Mouse (Mus musculus) spleen, postnatal 10 days (tissue): ENCODE data around the gene Zfp949.

Experiments
- DNase-seq, 2 experiments: peaks; one replicate each; pipeline ENCODE4 v3.0.0; 2021 to 2022; ENCODE audit warnings: low spot score in 2 of 2

Gene Zfp949

DNA sequence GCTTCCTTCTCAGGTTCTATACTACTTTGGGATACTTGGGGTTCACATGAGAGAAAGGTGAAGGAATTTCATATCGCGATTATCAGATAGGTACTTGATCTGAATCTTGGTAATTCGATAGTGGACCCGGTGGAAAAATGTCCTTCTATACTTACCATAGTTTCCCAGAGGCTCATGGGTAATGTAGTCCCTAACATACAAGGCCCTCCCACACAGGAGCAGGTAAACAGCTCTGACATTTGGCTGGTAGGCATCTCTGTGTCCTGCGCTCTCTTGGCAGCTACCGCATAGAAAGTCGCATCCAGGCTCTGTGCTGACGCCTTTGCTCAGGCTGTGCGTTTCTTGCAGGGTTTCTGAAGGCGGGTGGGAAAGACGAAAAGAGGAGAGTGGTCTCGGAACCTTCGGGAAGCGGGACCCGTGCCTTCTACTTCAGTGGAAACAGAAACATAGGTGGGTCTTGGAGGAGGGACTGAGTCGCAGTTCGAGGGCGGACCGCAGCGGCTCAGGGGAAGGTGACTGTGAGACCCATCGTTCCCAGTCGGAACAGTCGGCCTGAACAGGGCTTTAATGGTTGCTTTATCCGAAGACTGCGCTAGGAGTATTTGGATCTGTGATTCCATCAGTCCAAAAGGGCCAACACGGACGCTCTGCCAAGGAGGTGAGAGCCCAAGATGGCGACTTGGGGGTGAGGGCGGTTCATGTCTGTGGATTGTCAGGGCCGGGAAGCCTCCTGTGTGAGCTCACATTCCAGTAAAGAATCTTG lies at the start of gene Zfp949:
Zfp949 (plus strand) TSS at position 170 of the 763 bp plus-strand sequence.
- peak; percentile 72 to 81 for DNase-seq

DNA sequence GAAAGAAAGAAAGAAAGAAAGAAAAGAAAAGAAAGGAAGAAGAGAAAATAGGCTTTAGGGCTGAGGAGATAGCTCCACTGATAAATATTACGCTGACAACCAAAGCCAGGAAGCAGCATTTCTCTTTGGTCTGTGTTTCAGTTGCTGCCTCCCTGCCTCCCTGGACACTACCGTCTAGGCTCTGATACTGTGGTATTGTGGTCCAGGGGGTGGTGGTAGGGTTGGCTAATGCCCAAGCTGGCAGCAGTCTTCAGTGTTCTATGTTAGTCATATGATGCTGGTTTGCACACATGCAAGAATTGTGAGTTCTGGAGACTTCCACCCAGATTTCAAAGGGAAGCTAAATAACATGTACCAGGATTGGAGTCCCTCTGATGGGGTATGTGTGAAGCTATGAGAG lies 47.7 kb upstream of the Zfp949 start:
- DNase-seq: no peak

DNA sequence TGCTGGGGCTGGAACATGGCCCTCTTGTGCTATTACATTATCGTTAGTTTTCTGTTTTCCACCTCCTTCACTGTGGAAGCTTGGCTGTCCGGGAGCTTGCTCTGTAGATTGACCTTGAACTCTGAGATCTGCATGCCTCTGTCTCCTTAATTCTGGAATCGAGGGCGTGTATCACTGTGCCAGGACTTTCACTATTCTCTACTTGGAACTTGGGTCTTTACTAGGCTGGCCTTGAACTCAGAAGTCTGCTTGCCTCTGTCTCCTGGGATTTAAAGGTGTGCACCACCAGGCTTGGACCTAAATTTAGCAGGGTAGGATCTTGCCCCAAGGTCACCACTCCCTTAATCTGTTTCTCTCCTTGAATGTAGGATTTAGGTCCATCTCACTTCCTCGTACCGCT lies 46.0 kb upstream of the Zfp949 start:
- DNase-seq: no peak

DNA sequence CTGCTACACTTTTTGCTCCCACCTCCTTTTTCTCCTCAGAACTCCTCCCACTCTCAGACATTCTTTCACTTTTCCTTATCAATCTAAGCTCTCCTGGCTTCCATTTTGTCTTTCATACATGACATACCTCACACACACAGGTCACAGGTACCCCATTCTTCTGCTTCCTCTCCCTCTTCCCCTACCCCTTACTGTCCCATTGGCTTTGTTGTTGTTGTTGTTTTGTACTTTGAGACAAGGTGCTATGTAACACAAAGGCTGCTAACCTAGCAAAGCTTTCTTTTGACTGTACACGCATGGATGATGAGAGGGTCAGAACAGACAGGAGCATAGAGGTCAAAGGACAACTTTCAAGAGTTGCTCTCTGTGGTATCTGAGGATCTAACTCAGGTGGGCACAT lies 32.3 kb upstream of the Zfp949 start:
- DNase-seq: no peak

DNA sequence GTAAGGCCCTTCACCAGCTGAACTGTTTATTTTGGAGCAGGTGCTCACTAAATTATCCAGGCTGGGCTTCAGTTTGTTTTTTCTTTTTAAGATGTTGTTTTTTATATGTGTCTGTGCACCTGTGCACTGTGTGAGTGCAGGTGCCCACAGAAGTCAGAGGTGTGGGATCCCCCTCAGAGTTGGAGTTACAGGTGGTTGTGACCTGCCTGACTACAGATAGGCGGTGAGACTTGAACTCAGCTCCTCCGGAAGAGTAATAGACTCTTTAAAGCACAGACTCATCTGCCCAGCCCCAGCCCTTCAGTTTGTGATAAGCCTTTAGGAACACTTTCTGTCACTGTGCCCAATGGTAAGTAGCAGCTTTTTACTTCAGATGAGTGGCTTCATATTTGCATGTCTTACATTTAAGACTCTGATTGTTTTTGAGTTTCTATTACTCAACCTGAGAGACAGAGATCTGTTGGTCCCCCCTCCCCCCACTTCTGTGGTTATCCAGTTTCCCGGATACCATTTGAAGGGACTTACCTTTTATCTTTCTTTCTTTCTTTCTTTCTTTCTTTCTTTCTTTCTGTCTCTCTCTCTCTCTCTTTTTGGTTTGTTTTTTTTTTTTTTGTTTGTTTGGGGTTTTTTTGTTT lies 31.3 kb upstream of the Zfp949 start:
- DNase-seq: no peak

DNA sequence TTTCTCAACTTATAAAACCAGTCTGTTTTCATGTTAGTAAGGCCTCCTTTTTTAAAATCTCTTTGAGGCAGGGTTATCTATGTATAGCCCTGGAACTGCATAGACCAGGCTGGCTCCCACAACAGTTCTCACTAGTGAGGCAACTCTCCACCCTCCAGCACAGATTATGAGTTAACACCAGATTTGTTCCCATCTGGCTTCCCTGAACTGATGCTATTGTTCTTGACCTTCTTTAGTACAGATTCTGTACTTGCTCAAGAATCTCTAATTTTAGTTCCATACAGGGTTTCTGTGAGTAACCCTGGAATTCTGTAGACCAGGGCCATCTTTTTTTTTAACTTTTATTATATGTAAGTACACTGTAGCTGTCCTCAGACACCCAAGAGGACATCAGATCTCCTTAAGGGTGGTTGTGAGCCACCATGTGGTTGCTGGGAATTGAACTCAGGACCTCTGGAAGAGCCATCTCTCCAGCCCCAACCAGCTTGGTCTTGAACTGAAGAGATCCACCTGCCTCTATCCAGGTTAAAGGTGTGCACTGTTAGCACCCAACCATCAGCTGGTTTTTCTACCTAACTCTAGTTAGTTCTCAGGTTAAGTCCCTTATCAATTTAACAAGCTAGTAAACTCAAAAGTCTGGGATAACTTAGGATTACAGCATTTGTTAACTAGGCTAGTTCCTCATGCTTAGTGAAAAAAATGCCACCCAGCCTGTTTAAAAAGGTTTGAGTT lies 28.3 kb upstream of the Zfp949 start:
- no peak for DNase-seq

DNA sequence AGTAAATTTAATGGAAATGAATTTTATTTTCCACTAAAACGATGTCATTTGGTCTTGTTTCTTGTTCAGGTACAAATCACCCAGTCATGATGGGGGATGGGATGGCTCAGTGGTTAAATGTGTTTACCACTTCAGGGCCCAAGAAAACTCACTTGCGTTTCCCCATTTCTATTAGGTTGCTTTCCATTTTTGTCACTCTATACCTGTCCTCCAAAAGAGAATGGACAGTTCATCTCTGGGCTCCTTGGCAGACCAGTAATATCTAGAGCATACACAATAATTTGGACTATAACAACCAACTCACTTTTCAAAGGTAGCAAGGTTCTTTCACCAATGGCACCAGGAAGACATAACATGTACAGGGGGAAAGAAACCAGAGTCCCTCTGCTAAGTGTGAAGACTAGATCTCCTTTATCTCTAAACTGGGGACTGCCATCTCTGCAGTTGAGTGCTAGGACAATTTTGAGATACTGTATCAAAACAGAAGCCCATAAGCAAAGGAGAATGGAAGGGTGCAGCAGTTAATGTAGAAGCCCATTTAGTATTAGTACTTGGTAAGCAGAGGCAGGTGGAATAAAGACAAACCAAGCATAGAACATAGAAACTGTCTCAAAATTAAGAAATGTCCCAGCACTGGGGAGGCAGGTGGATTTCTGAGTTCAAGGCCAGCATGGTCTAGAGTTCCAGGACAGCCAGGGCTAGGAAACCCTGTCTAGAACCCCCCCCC lies 27.5 kb upstream of the Zfp949 start:
- no peak for DNase-seq

DNA sequence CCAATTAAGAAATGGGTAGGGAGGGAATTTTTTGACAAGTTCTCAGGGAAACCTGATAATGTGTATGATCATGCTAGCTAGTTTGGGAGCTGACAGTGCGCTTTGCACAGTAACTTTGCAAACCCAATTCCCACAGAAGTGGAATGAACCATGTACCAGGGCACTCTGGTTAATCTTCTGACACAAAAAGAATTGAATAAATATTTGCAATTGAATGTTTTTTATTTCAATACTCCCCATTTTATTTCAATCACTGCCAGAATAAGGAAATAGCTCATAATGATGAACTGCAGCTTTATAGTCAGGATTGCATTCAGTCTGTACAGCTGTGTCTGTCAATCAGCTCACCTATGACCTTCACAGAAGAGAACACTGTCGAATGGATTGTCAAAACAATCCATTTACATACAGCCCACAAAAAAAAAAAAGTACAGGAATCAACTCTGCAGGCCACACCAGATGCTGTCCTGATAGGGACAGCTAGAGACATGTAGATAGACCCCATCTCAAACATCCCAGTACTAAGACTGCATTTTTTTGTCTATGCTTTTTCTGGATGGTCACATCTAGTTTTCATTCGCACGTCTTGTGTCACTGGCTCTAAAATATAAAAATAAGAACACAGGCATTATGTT lies 26.9 kb upstream of the Zfp949 start:
- DNase-seq: no peak

DNA sequence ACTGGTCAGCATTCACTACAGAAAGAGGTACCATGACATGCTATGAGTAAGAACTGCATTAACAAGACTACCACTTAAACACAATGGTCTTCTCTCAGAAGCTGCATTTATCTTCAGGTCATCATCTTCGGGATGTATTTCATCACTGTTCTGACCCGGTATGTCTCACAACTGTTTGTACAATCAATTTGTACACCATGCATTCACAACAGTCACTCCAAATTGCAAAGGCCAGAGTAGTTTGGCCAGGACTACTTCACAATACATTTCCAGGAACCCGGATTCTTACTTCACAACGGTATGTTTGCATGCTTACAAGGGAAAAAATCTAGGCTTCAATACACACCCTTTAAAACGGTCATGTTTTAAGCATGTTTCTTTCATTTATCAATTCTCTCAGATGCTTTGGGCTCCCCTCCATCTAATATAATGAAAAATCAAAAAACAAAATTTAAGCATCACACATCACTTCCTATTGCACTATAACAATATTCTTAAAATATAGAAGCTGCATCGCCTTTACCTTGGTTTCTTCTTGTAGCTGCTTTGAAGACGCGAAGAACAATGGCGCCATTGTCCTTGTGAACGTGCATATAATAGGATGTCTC lies 25.8 kb upstream of the Zfp949 start:
- no peak for DNase-seq

DNA sequence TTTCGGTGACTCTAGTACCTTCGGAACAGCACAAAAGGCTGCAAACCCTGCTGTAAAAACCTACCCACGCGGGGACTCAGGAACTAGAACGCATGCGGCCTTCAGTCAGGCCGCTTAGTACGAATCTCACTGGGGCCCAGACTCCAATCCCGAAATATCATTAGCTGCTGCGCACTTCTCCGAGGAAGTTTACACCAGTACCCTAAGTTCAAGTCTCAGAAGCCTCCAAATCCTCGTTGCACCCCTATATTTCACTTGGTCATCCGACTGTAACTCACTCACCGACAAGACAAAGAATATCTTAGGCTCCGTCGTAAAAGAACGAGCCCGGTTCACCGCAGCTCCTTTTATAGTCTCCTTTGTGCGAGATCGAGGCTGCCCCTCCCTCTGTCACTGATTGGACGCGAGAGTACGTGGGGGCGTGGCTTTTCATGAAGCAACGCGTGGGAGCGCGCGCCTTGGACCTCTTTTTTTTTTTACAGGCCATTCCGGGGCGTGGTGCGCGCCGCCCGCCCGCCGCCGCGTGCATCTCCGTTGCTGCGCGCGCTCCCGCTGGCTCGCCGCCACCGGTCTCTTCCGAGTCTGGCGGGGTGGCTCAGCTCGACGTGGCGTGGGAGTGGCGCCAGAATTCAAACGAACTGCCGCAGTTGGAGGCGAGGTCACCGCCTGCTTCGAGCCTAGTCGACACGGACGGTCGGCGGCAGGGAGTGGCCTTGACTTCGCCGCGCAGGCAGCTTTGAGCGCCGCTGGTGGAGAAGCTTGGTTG lies 25.1 kb upstream of the Zfp949 start:
- peak; percentile 95 to 99 for DNase-seq

DNA sequence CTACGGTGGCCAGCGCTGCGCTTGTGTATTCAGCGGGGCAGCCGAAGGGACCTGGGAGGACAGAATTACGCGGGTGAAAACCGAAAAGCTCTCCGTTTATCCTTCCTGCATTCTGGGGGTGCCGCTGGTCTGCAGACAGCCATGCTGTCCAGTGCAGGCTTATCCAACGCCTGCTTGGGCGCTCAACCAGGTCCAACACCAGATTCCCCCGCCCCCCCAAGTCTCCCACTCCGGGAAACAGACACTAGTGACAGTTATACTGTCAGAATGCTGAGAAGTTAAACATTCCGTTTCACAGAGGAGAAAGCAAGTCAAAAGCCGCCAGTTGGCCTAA lies 24.5 kb upstream of the Zfp949 start:
- DNase-seq: no peak

DNA sequence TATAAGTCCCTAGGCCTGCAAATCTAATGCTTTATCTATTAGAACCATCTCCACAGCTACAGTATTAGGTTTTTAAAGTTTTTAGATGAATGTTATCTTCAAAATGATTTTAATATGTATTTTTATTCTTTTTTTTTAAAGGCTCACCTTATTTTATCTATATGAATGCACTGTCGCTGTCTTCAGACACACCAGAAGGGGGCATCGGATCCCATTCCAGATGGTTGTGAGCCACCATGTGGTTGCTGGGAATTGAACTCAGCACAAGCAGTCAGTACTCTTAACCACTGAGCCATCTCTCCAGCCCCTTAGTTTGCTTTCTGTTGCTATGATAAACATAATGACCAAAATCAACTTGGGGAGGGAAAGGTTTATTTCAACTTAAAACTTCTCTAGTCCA lies 23.5 kb upstream of the Zfp949 start:
- DNase-seq: no peak

DNA sequence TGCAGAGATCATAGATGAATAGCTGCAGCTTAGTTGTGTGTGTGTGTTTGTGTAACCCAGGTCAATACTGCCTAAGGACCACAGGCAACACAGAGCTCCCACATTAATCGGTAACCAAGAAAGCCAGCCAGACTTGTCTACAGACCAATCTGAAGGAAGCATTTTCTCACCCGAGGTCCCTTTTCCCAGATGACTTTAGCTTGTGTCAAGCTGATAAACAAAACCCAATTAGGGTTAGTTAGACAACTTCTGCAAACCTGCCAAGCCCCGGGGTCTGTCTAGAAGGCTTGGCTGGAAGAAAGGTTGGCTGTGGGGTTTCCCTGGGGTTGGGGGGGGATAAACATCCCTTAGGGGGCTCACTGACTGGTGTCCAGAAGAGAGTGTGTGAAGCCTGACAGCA lies 23.0 kb upstream of the Zfp949 start:
- DNase-seq: no peak

DNA sequence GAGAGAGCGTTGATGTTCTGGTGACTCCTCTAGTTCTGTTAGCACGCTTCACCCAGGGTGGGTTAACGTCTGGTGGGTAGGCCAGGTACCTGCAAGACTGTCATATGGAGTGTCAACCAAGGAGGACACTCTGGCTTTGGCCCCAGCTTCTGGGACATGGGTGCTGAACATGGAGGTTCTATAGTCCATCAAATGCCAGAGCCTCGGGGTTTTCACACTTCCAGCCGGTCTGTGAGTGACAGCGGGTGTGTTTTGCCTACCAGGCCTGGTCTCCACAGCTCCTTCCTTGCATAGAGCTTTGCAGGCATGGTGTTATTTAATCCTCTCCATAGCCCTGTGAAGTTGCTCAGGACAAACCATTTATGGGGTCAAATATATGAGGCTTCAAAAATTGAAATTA lies 22.5 kb upstream of the Zfp949 start:
- no peak for DNase-seq

DNA sequence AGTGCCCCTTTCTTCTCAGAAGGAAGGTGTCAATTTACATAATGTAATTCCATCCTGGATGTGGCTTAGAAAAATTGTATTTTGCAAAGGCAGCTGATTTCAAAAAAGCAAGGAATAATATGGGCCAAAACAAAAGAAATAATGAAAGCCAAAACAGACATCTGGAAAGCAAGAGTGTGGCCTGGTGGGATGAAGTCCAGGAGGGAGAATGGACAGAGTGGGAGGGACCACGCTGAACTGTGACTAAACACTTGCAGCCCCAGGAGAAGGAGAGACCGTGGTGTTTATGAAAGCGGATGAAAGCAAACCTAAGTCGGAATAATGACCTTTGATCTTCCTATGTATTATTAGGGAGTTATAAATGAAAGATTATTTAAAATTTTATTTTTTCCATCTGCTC lies 19.9 kb upstream of the Zfp949 start:
- no peak for DNase-seq

DNA sequence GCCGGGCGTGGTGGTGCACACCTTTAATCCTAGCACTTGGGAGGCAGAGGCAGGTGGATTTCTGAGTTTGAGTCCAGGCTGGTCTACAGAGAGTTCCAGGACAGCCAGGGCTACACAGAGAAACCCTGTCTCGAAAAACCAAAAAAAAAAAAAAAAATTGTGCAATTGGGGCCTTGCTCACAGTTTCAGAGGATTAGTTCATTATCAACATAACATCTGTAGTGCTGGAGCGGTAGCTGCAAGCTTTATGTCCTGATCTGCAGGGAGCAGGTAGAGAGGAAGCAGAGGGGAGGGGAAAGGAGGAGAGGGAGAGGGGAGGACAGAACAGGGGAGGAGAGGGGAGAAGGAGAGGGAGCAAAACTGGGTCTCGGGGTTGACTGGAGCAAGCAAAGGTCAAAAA lies 19.1 kb upstream of the Zfp949 start:
- no peak for DNase-seq

DNA sequence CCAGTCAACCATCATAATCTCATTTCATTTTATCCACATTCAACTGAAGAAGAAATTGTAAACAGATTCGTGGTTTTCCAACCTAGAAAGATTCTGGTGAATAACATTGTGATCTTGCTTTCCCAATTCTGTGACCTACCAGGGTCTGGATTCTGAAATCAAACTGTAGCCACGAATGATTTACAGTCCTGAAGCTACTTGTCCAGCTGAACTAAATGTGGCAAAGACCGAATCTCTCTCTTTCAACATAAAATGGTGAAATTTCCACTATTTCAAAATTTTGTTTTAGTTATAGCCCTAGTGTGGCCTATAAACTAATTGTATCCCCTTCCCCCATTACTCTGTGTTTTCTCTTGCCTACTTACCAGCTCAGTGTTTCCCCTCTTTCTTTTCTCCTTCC lies 18.2 kb upstream of the Zfp949 start:
- DNase-seq: no peak

DNA sequence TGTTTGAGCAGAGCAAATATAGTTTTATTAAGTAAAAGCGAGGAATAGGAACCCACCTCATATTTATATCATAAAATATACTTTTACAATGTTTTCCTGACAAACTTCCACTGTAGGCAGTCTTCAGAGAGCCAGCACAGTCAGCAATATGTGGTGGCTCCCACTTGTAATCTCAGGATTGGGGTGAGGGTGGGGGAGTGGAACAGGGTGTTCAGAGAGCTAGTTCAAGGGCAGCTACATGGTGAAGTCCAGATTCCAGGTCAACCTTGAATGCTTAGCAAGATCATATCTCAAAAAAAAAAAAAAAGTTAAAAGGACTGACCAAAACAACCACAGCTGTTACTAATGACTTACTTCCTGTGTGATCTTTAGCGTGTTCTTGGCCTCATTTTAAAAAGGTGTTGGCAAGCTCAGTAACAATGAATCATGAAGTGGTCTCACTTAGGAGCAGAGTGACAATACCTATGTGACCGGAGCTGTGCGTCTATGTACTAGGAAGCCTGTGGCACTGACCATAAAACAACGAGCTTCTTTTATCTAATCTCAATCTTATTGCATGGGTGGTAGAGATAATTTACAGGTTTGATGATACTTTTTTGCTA lies 17.7 kb upstream of the Zfp949 start:
- DNase-seq: no peak

DNA sequence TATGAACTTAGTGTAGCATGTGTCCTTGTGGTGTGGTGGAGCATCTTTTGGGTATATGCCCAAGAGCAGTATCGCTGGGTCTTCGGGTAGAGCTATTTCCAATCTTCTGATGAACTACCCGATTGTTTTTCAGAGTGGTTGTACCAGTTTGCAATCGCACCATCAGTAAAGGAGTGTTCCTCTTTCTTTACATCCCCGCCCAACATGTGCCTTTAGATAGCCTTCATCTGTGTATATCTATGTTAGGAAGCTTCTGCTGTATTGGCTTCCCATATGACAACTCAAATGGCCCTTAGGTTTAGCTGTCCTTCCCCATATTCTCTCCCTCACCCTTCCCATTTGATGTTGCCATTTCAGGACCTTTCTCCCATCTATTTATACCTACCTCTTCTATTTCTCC lies 13.7 kb upstream of the Zfp949 start:
- DNase-seq: no peak

DNA sequence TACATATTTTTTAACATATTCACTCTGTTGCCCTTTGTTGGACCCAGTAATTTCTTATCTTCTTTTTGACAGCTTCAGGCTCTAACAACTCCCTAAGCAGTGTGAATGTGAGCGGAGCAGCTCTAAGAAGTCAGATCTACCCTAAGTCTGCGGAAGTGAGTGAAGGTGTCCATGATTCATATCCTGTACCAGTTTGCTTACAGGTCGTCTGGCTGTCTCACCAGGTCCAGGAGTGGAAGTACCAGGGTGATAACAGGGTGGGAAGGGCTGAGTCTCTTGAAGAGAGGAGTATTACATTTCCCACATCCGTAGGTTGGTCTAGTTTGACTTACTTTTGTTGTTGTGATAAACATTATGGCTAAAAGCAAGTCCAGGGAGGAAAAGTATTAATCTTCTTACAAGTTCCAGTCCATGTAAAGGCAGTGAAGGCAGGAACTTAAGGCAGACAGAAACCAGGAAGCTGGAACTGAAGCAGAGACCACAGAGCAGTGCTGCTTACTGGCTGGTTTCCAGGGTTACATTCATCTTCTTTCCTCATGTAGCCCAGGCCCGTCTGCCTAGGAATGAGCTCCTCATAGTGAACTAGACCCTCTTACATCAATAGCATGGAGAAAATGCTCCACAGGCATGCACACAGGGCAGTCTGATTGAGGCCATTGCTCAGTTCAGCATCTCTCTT lies 8.1 kb upstream of the Zfp949 start:
- DNase-seq: no peak
